Mouse (Mus musculus) left cerebral cortex, postnatal 14 days (tissue): Measurements from ENCODE around the gene Olfr1394. TPM values are rescaled to one million over a fixed set of nuclear protein-coding genes. Genes with fewer than 3 reads are reported as not detected.
"Not testable (repeated sequence)": the region's sequence is repeated elsewhere in the genome, so short reads cannot be mapped to it uniquely, and the experiment has no call there.

Experiments
- DNase-seq, 2 experiments: peaks; one replicate each; pipeline ENCODE4 v3.0.0; 2021 to 2022; ENCODE audit warnings: low spot score in 2 of 2, mixed read lengths in 1 of 2
- intact Hi-C: fragments of 180-260 bp; cut with DNase I; formaldehyde crosslinking; loops from one replicate; pipeline ENCODE4 v1.15.1; 2025
- total RNA-seq, 2 experiments: library from RNA; stranded (reverse); gene quantifications; 2 replicates each; pipeline ENCODE4 v1.2.3; 2021

Gene Olfr1394
- total RNA-seq, 2 experiments from 2014 or later = not detected

DNA sequence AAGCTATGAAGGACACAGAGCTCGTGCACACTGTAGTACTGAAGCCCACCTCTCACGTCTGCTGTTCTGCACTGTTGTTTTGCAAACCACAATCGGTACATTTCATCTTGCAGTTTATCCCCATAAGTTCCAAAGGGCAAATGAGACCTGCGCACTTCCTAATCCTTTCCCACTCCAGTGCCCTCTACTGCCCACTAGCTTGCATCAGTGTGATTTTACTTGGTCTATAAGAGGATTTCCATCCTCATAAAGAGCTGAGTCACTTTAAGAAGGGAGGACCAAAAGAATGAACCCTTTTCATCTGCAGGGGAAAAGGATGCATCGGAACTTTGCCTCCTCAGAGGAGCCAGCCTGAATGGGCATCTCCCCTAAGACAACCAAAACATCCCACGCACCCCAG lies 32.3 kb downstream of the Olfr1394 start:
- no peak for DNase-seq
- intact Hi-C loops = loop anchor here (5.0 kb wide), 1 partner anchor 66 kb away; no protein-coding TSS in a partner anchor

DNA sequence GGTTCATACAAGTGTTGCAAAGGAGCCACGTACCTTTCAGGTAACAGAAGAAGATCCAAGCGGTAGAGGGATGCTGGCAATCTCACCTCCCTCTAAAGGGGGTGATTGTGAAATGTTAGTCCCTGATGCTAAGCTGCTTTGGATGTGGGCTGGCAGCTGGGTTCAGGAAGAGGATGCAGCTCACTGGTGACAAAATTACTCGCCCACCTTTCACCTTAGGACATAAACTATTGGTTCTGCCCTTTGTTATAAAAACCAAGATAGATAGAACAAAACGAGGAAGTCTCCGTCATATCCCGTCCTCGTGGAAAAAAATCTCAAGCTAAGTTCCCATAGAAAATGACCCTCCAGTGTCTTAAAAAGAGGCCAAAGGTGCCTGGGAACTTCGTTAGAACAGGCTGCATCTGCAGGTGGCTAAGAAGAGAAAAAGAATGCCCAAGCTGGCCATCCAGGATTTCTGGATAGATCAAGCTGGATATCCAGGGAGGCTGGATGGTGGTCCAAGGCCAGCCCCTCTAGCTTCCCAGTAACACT lies 32.8 kb downstream of the Olfr1394 start, which contains the start of gene Btnl9:
Gene Btnl9, minus strand, starts transcription at position 205 of the 534 bp plus-strand sequence.
- no peak for DNase-seq
- intact Hi-C loops = loop anchor here (5.0 kb wide), 1 partner anchor 65 kb away; no protein-coding TSS in a partner anchor

DNA sequence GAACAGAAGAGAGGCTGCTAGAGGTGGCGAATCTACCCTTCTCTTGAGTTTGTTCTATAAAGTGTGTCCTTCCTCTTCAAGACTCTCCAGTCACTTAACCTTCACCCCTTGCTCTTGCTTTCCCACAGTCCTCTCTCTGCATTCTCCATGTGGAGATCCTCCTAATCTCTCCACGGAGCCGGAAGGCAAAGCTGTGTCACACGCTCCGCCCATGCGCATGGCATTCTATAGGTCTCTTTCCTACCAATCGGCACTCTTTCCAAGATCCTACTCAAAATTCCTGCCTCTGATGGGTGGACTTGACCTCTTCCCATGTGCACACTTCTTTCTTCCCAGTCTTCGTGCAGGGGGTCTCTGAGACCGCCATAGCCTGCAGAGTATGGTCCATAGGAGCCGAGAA lies 33.5 kb downstream of the Olfr1394 start:
- intact Hi-C loops = loop anchor here (2.0 to 5.0 kb wide), 2 partner anchors 65 to 83 kb away; no protein-coding TSS in a partner anchor
- DNase-seq = no peak

GRCm38 (mm10) chr11:49189737-49190136 lies 35.6 kb downstream of the Olfr1394 start:
- intact Hi-C loops = loop anchor here (2.0 to 5.0 kb wide), 3 partner anchors 63 to 348 kb away; no protein-coding TSS in a partner anchor
- peak; percentile 52 to 81 for DNase-seq

DNA sequence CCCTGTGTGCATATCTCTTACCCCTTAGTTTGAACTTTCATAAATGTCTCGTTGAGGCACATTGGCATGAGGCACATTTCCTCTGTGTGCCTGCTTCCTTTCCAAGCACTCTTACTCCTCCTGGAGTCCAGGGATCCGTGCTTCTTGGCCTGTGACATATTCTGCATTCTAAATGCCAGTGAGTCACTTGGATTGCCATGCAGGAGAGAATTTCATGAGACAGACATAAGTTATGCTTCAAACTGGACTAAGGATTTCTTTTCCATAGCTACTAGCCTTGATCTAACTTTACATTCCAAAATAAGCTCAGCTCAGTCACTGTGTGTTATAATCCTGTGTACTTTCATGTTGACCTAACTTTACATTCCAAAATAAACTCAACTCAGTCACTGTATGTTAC lies 36.9 kb downstream of the Olfr1394 start:
- peak in 1 of 2 experiments; percentile 12 for DNase-seq
- intact Hi-C loops = loop anchor here (5.0 kb wide), 1 partner anchor 346 kb away; no protein-coding TSS in a partner anchor

DNA sequence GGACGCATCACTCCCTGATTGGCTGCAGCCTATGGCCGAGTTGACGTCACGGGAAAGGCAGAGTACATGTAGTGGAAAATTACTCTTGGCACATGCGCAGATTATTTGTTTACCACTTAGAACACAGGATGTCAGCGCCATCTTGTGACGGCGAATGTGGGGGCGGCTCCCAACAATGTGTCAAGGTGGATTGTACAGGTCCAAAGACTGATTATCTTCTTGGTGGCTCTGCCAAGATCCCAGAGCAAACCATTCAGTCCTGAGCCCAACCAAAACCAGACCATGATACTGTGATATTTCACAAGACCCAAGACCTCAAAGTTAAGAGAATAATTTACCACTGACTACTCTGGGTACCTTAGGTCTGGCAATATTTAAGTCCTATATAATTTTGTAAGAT lies 40.6 kb downstream of the Olfr1394 start:
- DNase-seq = not testable (repeated sequence)
- intact Hi-C loops = loop anchor here (5.0 kb wide), 1 partner anchor 343 kb away; no protein-coding TSS in a partner anchor

GRCm38 (mm10) chr11:49195819-49196322 lies 41.7 kb downstream of the Olfr1394 start:
- intact Hi-C loops = no loop called here

DNA sequence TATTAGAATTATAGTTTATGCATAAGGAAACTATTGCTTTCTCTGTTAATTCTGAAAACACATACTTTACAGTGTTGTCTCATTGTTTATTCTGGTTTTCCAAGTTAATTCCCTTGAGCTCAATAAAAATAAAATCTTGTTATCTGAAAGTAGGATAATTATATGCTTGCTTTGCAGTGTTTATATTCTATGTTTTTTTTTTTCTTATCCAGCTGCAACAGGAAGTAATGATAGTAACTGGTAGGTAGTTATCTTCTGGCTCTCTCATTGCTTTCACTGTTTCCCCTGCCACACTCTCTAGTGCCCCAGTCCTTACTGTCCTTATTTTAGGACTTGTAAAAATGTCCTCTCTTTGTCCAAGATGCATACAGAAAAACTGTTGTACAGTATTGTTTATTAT lies 46.5 kb downstream of the Olfr1394 start:
- intact Hi-C loops = loop anchor here (10.0 kb wide), 1 partner anchor 386 kb away; the partner anchor contains the start of gene Trim41

More at GRCm38 (mm10) chr11:49195819-49196322, 41.7 kb downstream of the Olfr1394 start:
- DNase-seq = no peak

GRCm38 (mm10) chr11:49201142-49201541 lies 47.0 kb downstream of the Olfr1394 start:
- intact Hi-C loops = loop anchor here (10.0 kb wide), 1 partner anchor 386 kb away; the partner anchor contains the start of gene Trim41
- no peak for DNase-seq

More for the DNA sequence above, 46.5 kb downstream of the Olfr1394 start:
- DNase-seq = no peak

DNA sequence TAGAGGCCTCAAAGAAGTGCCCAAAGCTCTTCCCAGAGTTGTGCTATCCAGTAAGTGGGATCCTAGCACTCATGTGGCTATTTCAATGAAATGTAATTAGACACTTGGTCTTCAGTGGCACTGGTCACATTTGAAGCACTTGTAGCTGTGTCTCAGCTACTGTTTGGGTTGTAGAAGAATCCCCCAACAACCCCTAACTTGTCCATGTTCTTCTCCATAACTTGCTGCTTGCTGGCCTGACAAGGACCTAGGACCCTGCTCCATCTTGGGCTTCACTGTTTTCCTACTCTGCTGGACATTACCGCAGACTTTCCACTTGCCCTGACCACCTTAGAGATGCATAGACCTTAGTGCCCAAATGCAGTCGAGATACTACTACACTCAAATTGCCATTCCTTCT lies 47.9 kb downstream of the Olfr1394 start:
- intact Hi-C loops = loop anchor here (2.0 to 10.0 kb wide), 2 partner anchors 47 to 387 kb away; partner anchors contain the start of gene Trim41

GRCm38 (mm10) chr11:49202523-49203061 lies 48.4 kb downstream of the Olfr1394 start:
- intact Hi-C loops = loop anchor here (2.0 to 10.0 kb wide), 2 partner anchors 46 to 388 kb away; partner anchors contain the start of gene Trim41
- DNase-seq = peak in 1 of 2 experiments; percentile 13

More for the DNA sequence above, 47.9 kb downstream of the Olfr1394 start:
- no peak for DNase-seq

DNA sequence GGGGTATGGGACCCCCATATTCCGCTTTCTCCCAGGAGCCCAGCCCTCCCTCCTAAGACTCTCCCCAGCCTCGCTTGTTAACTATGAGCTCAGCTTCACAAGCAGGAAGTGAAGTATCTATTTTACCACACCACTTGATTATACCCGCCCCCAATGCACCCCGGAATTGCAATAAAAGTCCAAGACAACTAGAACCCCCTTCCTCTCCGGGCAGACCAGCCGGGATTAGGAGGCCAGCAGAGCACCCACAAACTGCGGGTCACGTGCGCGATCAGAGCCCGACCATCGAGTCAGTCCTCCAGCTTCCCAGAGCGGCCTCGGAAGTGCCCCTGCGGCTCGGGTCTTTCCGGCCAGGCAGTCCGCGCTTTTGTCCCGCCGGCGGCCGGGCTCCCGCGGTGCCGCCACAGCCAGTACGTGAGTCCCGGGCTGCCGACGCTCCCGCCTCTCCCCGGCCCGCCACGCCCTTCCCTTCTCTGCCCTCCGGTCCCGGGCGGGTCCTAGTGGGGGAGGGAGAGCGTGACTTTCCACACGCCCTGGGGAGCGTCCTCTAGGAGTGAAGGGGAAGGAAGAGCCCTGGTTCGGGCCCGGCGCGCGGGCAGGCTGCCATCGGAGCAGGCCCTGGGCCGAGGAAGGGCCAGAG lies 49.1 kb downstream of the Olfr1394 start, which contains the start of gene Zfp62:
Gene Zfp62, plus strand, starts transcription at position 164 of the 640 bp plus-strand sequence.
- DNase-seq = peak; percentile 93
- intact Hi-C loops = loop anchor here (2.0 to 10.0 kb wide), 2 partner anchors 46 to 388 kb away; partner anchors contain the start of gene Trim41

DNA sequence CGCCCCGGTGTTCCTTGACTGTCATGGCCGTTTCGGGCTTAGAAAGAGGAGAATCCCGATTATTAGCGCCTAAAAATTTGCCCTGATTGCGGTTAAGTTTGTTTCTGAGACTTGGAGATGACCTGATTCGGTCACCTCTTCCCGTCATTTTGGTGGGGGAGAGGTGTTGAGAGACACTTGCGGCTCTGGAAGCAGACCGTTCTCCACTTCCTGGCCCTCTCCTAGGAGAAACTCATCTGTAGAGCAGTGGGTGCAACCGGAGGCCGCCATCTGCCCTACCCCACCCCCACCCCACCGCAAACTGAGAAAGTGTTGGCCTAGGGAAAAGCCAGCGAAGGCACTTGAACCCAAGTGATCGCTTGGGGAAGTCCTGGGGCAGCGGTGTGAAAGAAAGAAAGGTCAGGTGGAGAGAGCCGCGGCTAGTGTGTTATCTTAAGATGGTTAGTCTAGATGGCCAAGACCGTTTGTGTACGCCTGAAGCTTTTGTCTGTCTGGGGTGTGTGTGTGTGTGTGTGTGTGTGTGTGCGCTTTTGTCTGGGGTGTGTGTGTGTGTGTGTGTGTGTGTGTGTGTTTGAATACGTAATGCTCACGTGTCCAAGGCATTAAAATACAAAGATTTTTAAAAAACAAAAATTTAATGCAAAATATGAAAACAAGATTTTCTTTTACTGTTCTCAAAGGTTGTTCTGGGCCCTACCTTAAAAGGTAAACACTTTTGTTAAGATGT lies 49.8 kb downstream of the Olfr1394 start:
- peak in 1 of 2 experiments; percentile 49 for DNase-seq
- intact Hi-C loops = loop anchor here (2.0 to 10.0 kb wide), 2 partner anchors 45 to 389 kb away; partner anchors contain the start of gene Trim41

DNA sequence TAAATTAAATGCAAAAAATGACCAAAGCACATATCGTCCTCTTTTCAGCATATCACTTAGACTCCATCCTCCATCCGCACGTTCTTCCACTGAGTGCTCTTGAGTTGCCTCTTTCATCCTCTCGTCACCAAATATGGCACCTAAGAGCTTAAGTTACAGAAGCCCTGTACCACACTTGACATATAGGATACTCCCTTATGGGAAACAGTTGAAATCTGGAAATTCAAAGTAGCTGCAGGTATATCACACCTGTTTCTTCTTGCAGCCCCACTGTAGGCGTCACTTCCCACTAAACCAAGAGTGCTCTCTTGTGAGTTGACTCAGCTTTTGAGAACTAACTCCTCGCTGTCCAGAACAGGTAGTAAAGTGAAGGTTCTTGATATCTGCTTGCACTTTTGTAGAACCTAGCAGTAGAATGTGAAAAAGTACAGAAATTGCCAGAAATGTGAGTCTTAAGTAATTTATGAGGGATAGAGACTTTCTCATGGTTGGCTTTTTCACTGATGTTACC lies 51.0 kb downstream of the Olfr1394 start:
- DNase-seq = no peak
- intact Hi-C loops = loop anchor here (10.0 kb wide), 1 partner anchor 390 kb away; the partner anchor contains the start of gene Trim41

GRCm38 (mm10) chr11:49207495-49207894 lies 53.3 kb downstream of the Olfr1394 start:
- no peak for DNase-seq
- intact Hi-C loops = loop anchor here (10.0 kb wide), 1 partner anchor 393 kb away; the partner anchor contains the start of gene Trim41
